Mouse (Mus musculus) embryonic facial prominence, embryonic 13.5 days (tissue): ENCODE results near the gene Gh. TPM values are rescaled to one million over a fixed set of nuclear protein-coding genes. Genes with fewer than 3 reads are reported as not detected.
A peak's percentile ranks its signal among the peaks of the same experiment; 100 is the strongest.

Source experiments
- ATAC-seq: fragments of 200-750 bp; cut with Nextera tagmentation; 2 replicates; pipeline ENCODE4 v1.8.0; 2017; ENCODE audit warnings: low read depth; ENCODE audit not compliant: insufficient number of reproducible peaks, insufficient read depth, low FRiP score, low TSS enrichment
- H3K27ac ChIP-seq: fragments of 300-500 bp; sonication (generic); 2 replicates; pipeline ENCODE4 v1.5.1; 2015; ENCODE audit warnings: moderate library complexity, mild to moderate bottlenecking, inconsistent platforms
- H3K27me3 ChIP-seq: fragments of 300-500 bp; sonication (generic); 2 replicates; pipeline ENCODE4 v1.6.1; 2015; ENCODE audit warnings: mild to moderate bottlenecking, inconsistent platforms
- H3K36me3 ChIP-seq: fragments of 300-500 bp; sonication (generic); 2 replicates; pipeline ENCODE4 v1.6.1; 2015; ENCODE audit warnings: mild to moderate bottlenecking, inconsistent platforms
- H3K4me1 ChIP-seq: fragments of 300-500 bp; sonication (generic); 2 replicates; pipeline ENCODE4 v1.6.1; 2015; ENCODE audit warnings: inconsistent platforms
- H3K4me2 ChIP-seq: fragments of 300-500 bp; sonication (generic); 2 replicates; pipeline ENCODE4 v1.6.1; 2015; ENCODE audit warnings: moderate library complexity, mild to moderate bottlenecking, inconsistent platforms
- H3K4me3 ChIP-seq: fragments of 300-500 bp; sonication (generic); 2 replicates; pipeline ENCODE4 v1.5.1; 2015; ENCODE audit warnings: mild to moderate bottlenecking, inconsistent platforms
- H3K9ac ChIP-seq: fragments of 300-500 bp; sonication (generic); 2 replicates; pipeline ENCODE4 v1.6.1; 2015; ENCODE audit warnings: mild to moderate bottlenecking, inconsistent platforms
- H3K9me3 ChIP-seq: fragments of 300-500 bp; sonication (generic); 2 replicates; pipeline ENCODE4 v1.6.1; 2016; ENCODE audit warnings: inconsistent platforms
- WGBS: fragments of 180-500 bp; shearing (Covaris S2); methylation state at CpG from one replicate; pipeline ENCODE4 v1.1.7; 2015; ENCODE audit warnings: mixed read lengths; 5-methylcytosine and 5-hydroxymethylcytosine counted together
- polyA plus RNA-seq: library from polyadenylated mRNA; unstranded; fragments of >200 nt; fragmentation: Nextera tagmentation; extraction: Ambion mirVana; gene quantifications from 2 replicates; pipeline ENCODE4 v1.2.1, GENCODE M21; 2015

The Gh gene
- polyA plus RNA-seq, 1 experiment from 2014 or later: not detected

GRCm38 (mm10) chr11:106254767-106255166, 46.9 kb downstream of the Gh start:
- Histone ChIP-seq H3K4me2 (peak overlapping the region; percentile 92), H3K9ac (peak overlapping the region; percentile 83), H3K9me3 (no peaks in the 10 kb centered on the region), H3K27ac (no peak overlapping the region), H3K4me3 (peak overlapping the region; percentile 69), H3K36me3 (peaks cover 66% of the 10 kb centered on the region), H3K27me3 (no peaks in the 10 kb centered on the region), H3K4me1 (peaks cover 21% of the 10 kb centered on the region)
- no peak for ATAC-seq
- 18% methylated on average over 2 of the region's 2 CpGs for WGBS

Other genes starting within 250 kb of the Gh start
- gene Taco1, start 235.8 kb downstream of the Gh start, polyA plus RNA-seq: 10.2 and 10.8 TPM in 2 replicates
- gene Map3k3, start 217.3 kb downstream of the Gh start, polyA plus RNA-seq: 25.1 and 25.6 TPM in 2 replicates
- gene Gm10840, start 141.0 kb downstream of the Gh start, polyA plus RNA-seq: not detected in 2 replicates
- gene Limd2, start 141.0 kb downstream of the Gh start, polyA plus RNA-seq: 367 and 452 TPM in 2 replicates
- 34.8 and 35.8 TPM in 2 replicates for gene Strada, start 99.7 kb downstream of the Gh start, polyA plus RNA-seq
- 81.4 and 93.3 TPM in 2 replicates for gene Ccdc47, start 85.5 kb downstream of the Gh start, polyA plus RNA-seq
- 81.2 and 90.4 TPM in 2 replicates for gene Ddx42, start 84.9 kb downstream of the Gh start, polyA plus RNA-seq
- 60.0 and 63.0 TPM in 2 replicates for gene Ftsj3, start 45.8 kb downstream of the Gh start, polyA plus RNA-seq
- 286 and 310 TPM in 2 replicates for gene Psmc5, start 45.7 kb downstream of the Gh start, polyA plus RNA-seq
- gene Smarcd2, start 28.9 kb downstream of the Gh start, polyA plus RNA-seq: 75.7 and 88.0 TPM in 2 replicates
- gene Tcam1, start 25.2 kb downstream of the Gh start, polyA plus RNA-seq: 0.19 and 0.44 TPM in 2 replicates
- 1.8 and 2.1 TPM in 2 replicates for gene Cd79b, start 12.9 kb upstream of the Gh start, polyA plus RNA-seq
- 0.14 and 0.28 TPM in 2 replicates for gene Scn4a, start 51.4 kb upstream of the Gh start, polyA plus RNA-seq
- gene Prr29, start 63.6 kb upstream of the Gh start, polyA plus RNA-seq: 0.33 TPM in 1 of 2 replicates, not detected in the other
- gene Icam2, start 86.2 kb upstream of the Gh start, polyA plus RNA-seq: 26.2 and 32.6 TPM in 2 replicates
- 7.0 and 7.5 TPM in 2 replicates for gene Ern1, start 186.0 kb upstream of the Gh start, polyA plus RNA-seq